Mouse (Mus musculus) CH12.LX (cell line): ENCODE data around the gene Slc6a16. TPM values are rescaled to one million over a fixed set of nuclear protein-coding genes. Genes with fewer than 3 reads are reported as not detected.

Experiments used
- DNase-seq: peaks from one replicate; pipeline ENCODE4 v3.0.0-alpha.2; 2013; ENCODE audit errors: extremely low read depth
- H3K27ac ChIP-seq: 2 replicates; pipeline ENCODE4 v1.5.1; 2012; ENCODE audit warnings: low read depth, mild to moderate bottlenecking, control low read depth, moderate library complexity; ENCODE audit not compliant: insufficient read depth
- H3K27me3 ChIP-seq: replicated peaks from 2 replicates; pipeline ENCODE3; 2012; ENCODE audit warnings: inconsistent platforms
- H3K36me3 ChIP-seq, 2 experiments: replicated peaks in 1 of 2; 2 replicates each; pipeline versions ENCODE3 to v1.6.1; 2012; ENCODE audit warnings: inconsistent platforms in 1 of 2, low read length in 1 of 2, mild to moderate bottlenecking in 1 of 2, mixed read lengths in 1 of 2, moderate library complexity in 1 of 2; ENCODE audit not compliant: control insufficient read depth in 1 of 2, insufficient read depth in 1 of 2
- H3K4me1 ChIP-seq, 2 experiments: 2 replicates each; pipeline ENCODE4 v1.6.1; 2012; ENCODE audit warnings: inconsistent platforms in 1 of 2, moderate library complexity in 1 of 2; ENCODE audit not compliant: insufficient read depth in 2 of 2, control insufficient read depth in 1 of 2
- H3K4me2 ChIP-seq: 2 replicates; pipeline ENCODE4 v1.6.1; 2012; ENCODE audit warnings: low read depth, mild to moderate bottlenecking, control low read depth; ENCODE audit not compliant: poor library complexity, insufficient read depth, severe bottlenecking
- H3K4me3 ChIP-seq, 3 experiments: fragments of 150-350 bp in 1 of 3; sonication (generic) in 1 of 3; replicated peaks in 1 of 3; 2 replicates each; pipeline versions ENCODE3 to v1.5.1; 2011 to 2012; ENCODE audit warnings: low read depth in 2 of 3, low read length in 2 of 3, mild to moderate bottlenecking in 2 of 3, moderate library complexity in 2 of 3, control low read depth in 1 of 3, improper control_type of control experiment in 1 of 3, inconsistent platforms in 1 of 3, mixed read lengths in 1 of 3; ENCODE audit not compliant: poor library complexity in 1 of 3
- H3K79me2 ChIP-seq: replicated peaks from 2 replicates; pipeline ENCODE4 v1.6.1; 2012; ENCODE audit warnings: mild to moderate bottlenecking, moderate library complexity; ENCODE audit not compliant: control insufficient read depth, poor library complexity, insufficient read depth, severe bottlenecking; ENCODE audit errors: extremely low read depth
- H3K9ac ChIP-seq: 2 replicates; pipeline ENCODE4 v1.6.1; 2012; ENCODE audit warnings: low read depth, mild to moderate bottlenecking, control low read depth, moderate library complexity; ENCODE audit not compliant: insufficient read depth
- H3K9me3 ChIP-seq: replicated peaks from 2 replicates; pipeline ENCODE3; 2012; ENCODE audit warnings: low read length, inconsistent platforms, mixed read lengths
- BHLHE40 ChIP-seq: IDR thresholded peaks from 2 replicates; pipeline ENCODE4 v1.6.1; 2011; ENCODE audit warnings: mild to moderate bottlenecking, low read depth, low read length, improper control_type of control experiment
- CHD1 ChIP-seq: IDR thresholded peaks from 2 replicates; pipeline ENCODE4 v1.6.1; 2012; ENCODE audit warnings: low read depth, low read length, improper control_type of control experiment, inconsistent platforms
- CTCF ChIP-seq, 2 experiments: IDR thresholded peaks in 1 of 2; conservative IDR thresholded peaks in 1 of 2; 2 replicates each; pipeline ENCODE4 v1.5.1; 2011 to 2012; ENCODE audit warnings: low read depth in 2 of 2, low read length in 2 of 2, improper control_type of control experiment in 1 of 2, inconsistent platforms in 1 of 2, mild to moderate bottlenecking in 1 of 2, moderate library complexity in 1 of 2
- ELF1 ChIP-seq: IDR thresholded peaks from 2 replicates; pipeline ENCODE4 v1.6.1; 2014; ENCODE audit warnings: low read depth, mild to moderate bottlenecking, inconsistent platforms, low read length, improper control_type of control experiment
- JUND ChIP-seq: conservative IDR thresholded peaks from 2 replicates; pipeline ENCODE4 v1.6.1; 2011; ENCODE audit warnings: low read depth, low read length, improper control_type of control experiment
- MAFK ChIP-seq: IDR thresholded peaks from 2 replicates; pipeline ENCODE4 v1.6.1; 2011; ENCODE audit warnings: low read length, improper control_type of control experiment; ENCODE audit not compliant: insufficient replicate concordance
- MAX ChIP-seq: IDR thresholded peaks from 2 replicates; pipeline ENCODE4 v1.6.1; 2011; ENCODE audit warnings: low read length, improper control_type of control experiment
- PAX5 ChIP-seq: IDR thresholded peaks from 2 replicates; pipeline ENCODE4 v1.6.1; 2012; ENCODE audit warnings: low read length, inconsistent platforms, mixed read lengths
- POLR2A ChIP-seq: IDR thresholded peaks from 2 replicates; pipeline ENCODE4 v1.6.1; 2011; ENCODE audit warnings: low read depth, mild to moderate bottlenecking, improper control_type of control experiment, low read length
- RAD21 ChIP-seq: IDR thresholded peaks from 2 replicates; pipeline ENCODE4 v1.6.1; 2011; ENCODE audit warnings: low read depth, mild to moderate bottlenecking, low read length, improper control_type of control experiment, moderate library complexity
- RCOR1 ChIP-seq: conservative IDR thresholded peaks from 2 replicates; pipeline ENCODE4 v1.6.1; 2012; ENCODE audit warnings: low read depth, mild to moderate bottlenecking, inconsistent platforms, low read length, improper control_type of control experiment
- SMC3 ChIP-seq: IDR thresholded peaks from 2 replicates; pipeline ENCODE4 v1.6.1; 2011; ENCODE audit warnings: low read depth, low read length, improper control_type of control experiment
- USF2 ChIP-seq: conservative IDR thresholded peaks from 2 replicates; pipeline ENCODE4 v1.6.1; 2011; ENCODE audit warnings: low read depth, low read length, improper control_type of control experiment
- dilution Hi-C: fragments of 300-500 bp; cut with MboI; formaldehyde crosslinking; loops from 2 replicates; pipeline ENCODE4 v1.14.3; 2020; ENCODE audit warnings: low sequenced_read_pairs; ENCODE audit not compliant: extremely low pct_unique_long_range_greater_than_20kb, extremely low pct_ligation_motif_present
- in situ Hi-C: fragments of 300-500 bp; cut with MboI; formaldehyde crosslinking; loops from 3 replicates; pipeline ENCODE4 v1.14.3; 2019; ENCODE audit warnings: low sequenced_read_pairs, low pct_ligation_motif_present, low pct_unique_long_range_greater_than_20kb, mixed read lengths
- polyA plus RNA-seq: library from polyadenylated mRNA; unstranded; fragments of >175 nt; gene quantifications from 2 replicates; pipeline ENCODE4 v1.2.1, GENCODE M21; 2012; ENCODE audit warnings: low read depth; ENCODE audit not compliant: insufficient read length
- total RNA-seq, 2 experiments: library from RNA; depleted of rRNA; stranded (reverse); fragments of 300-350 nt in 1 of 2; fragments of >200 nt in 1 of 2; gene quantifications; 2 replicates each; pipeline ENCODE4 v1.2.3; 2012 to 2014

Slc6a16 gene
- total and polyA plus RNA-seq, 3 experiments: 0.08 to 0.37 (median 0.13) TPM

DNA sequence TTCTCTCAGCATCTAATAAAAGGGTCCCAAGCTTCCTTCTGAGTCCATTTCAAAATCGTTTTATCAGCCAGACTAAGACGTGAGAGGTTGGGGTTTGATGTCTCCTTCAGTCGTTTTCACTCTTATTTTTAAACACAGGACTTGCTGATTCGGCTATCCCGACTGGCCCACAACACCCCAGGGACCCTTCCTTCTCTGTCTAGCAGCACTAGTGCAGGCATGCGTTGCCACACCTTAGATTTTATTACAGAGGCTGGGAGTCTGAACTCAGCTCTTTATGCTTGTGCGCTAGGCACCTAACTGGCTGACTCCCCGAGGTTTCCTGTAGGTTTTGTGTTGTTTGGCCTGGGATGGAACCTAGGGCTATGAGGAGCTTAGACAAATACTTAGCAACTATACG lies 72.6 kb downstream of the Slc6a16 start:
- in situ Hi-C loops (no loop called here), dilution Hi-C loops (no loop called here)
- Histone ChIP-seq H3K4me3 (no peak overlapping the region), H3K4me1 (peaks cover 3 to 9% of the 10 kb centered on the region in 2 experiments), H3K27me3 (peaks cover 1% of the 10 kb centered on the region), H3K79me2 (no peaks in the 10 kb centered on the region), H3K36me3 (peaks cover 0 to 10% of the 10 kb centered on the region in 2 experiments), H3K4me2 (no peak overlapping the region), H3K9ac (no peak overlapping the region), H3K9me3 (no peaks in the 10 kb centered on the region), H3K27ac (no peak overlapping the region)
- no peak for DNase-seq
- TF ChIP-seq POLR2A (no peak), SMC3 (no peak), BHLHE40 (no peak), CTCF (conservative IDR thresholded peaks at IDR 0.05 in 1 of 2, IDR thresholded peaks at IDR 0.05 in 1 of 2; ENCODE audit: low read depth in 2 of 2, low read length in 2 of 2) (no peak), MAX (no peak), JUND (no peak), USF2 (no peak), MAFK (no peak), ELF1 (no peak), RCOR1 (no peak), CHD1 (no peak)

- in situ Hi-C loops (no loop called here), dilution Hi-C loops (no loop called here)
- TF ChIP-seq RAD21 (no peak), PAX5 (no peak), RCOR1 (no peak)
Observed at GRCm38 (mm10) chr7:45315182-45315701, 74.4 kb downstream of the Slc6a16 start.

GRCm38 (mm10) chr7:45316536-45316935 lies 75.7 kb downstream of the Slc6a16 start:
- DNase-seq: no peak
- H3K36me3 ChIP-seq: peaks cover 0 to 12% of the 10 kb centered on the region in 2 experiments
- in situ Hi-C loops: no loop called here
- no peaks in the 10 kb centered on the region for H3K79me2 ChIP-seq
- TF ChIP-seq USF2: no peak
- H3K27ac ChIP-seq: no peak overlapping the region
- no peaks in the 10 kb centered on the region for H3K9me3 ChIP-seq
- H3K4me2 ChIP-seq: no peak overlapping the region
- no peaks in the 10 kb centered on the region for H3K27me3 ChIP-seq
- no peak overlapping the region for H3K4me3 ChIP-seq
- 0 out of 4 replicates have a peak, but pooled peaks cover 0 to 2% of the 10 kb centered on the region in 2 experiments for H3K4me1 ChIP-seq
- dilution Hi-C loops: no loop called here
- no peak overlapping the region for H3K9ac ChIP-seq

More at GRCm38 (mm10) chr7:45315182-45315701, 74.4 kb downstream of the Slc6a16 start:
- no peak overlapping the region for H3K27ac ChIP-seq
- no peaks in the 10 kb centered on the region for H3K79me2 ChIP-seq
- H3K4me3 ChIP-seq: no peak overlapping the region
- H3K9ac ChIP-seq: no peak overlapping the region
- peaks cover 0 to 13% of the 10 kb centered on the region in 2 experiments for H3K36me3 ChIP-seq
- no peaks in the 10 kb centered on the region for H3K27me3 ChIP-seq
- H3K4me1 ChIP-seq: 0 out of 4 replicates have a peak, but pooled peaks cover 0 to 2% of the 10 kb centered on the region in 2 experiments
- H3K4me2 ChIP-seq: no peak overlapping the region
- no peak for DNase-seq
- no peaks in the 10 kb centered on the region for H3K9me3 ChIP-seq
